Mouse (Mus musculus) liver, adult 2 months (tissue): ENCODE results near the gene Smap1. TPM values are rescaled to one million over a fixed set of nuclear protein-coding genes. Genes with fewer than 3 reads are reported as not detected.

ENCODE experiments used
- DNase-seq: peaks from one replicate; pipeline ENCODE4 v3.0.0-alpha.2; 2011; ENCODE audit warnings: low read depth, low spot score; ENCODE audit errors: extremely low read depth
- H3K27ac ChIP-seq: fragments of 200-500 bp; replicated peaks from 2 replicates; pipeline ENCODE4 v1.5.1; 2012; ENCODE audit warnings: low read depth, mild to moderate bottlenecking, control low read depth, inconsistent platforms, low read length; ENCODE audit not compliant: insufficient read depth
- H3K27me3 ChIP-seq: fragments of 200-500 bp; 2 replicates; pipeline ENCODE4 v1.6.1; 2012; ENCODE audit warnings: mild to moderate bottlenecking, moderate library complexity, low read length, inconsistent platforms; ENCODE audit not compliant: control insufficient read depth, insufficient read depth
- H3K36me3 ChIP-seq: fragments of 200-500 bp; 2 replicates; pipeline ENCODE4 v1.6.1; 2012; ENCODE audit warnings: low read length, inconsistent platforms; ENCODE audit not compliant: control insufficient read depth, insufficient read depth
- H3K4me1 ChIP-seq: fragments of 200-500 bp; 2 replicates; pipeline ENCODE4 v1.6.1; 2011; ENCODE audit warnings: low read length; ENCODE audit not compliant: control insufficient read depth, insufficient read depth
- H3K4me3 ChIP-seq: fragments of 200-500 bp; 2 replicates; pipeline ENCODE4 v1.5.1; 2011; ENCODE audit warnings: low read depth, mild to moderate bottlenecking, control low read depth, low read length, moderate library complexity; ENCODE audit not compliant: insufficient read depth
- H3K79me2 ChIP-seq: fragments of 200-500 bp; 2 replicates; pipeline ENCODE4 v1.6.1; 2012; ENCODE audit warnings: inconsistent platforms, mild to moderate bottlenecking, low read length, moderate library complexity; ENCODE audit not compliant: control insufficient read depth, insufficient read depth
- H3K9ac ChIP-seq: fragments of 200-500 bp; 2 replicates; pipeline ENCODE4 v1.6.1; 2012; ENCODE audit warnings: low read depth, mild to moderate bottlenecking, control low read depth, inconsistent platforms, low read length
- CTCF ChIP-seq: fragments of 200-500 bp; IDR thresholded peaks from 2 replicates; pipeline ENCODE4 v1.5.1; 2011; ENCODE audit warnings: low read depth, low read length, control low read depth
- POLR2A ChIP-seq: fragments of 200-500 bp; IDR thresholded peaks from 2 replicates; pipeline ENCODE4 v1.6.1; 2011; ENCODE audit warnings: low read length, control low read depth; ENCODE audit not compliant: insufficient read depth; ENCODE audit errors: extremely low read depth
- WGBS: fragments of 180-500 bp; shearing (Covaris S2); methylation state at CpG from one replicate; pipeline ENCODE4 v1.1.7; 2018; 5-methylcytosine and 5-hydroxymethylcytosine counted together
- polyA plus RNA-seq: library from polyadenylated mRNA; depleted of rRNA; stranded (reverse); fragments of >200 nt; gene quantifications from 2 replicates; pipeline ENCODE4 v1.2.3, GENCODE M21; 2012
- total RNA-seq: library from RNA; depleted of rRNA; stranded (reverse); fragments of >200 nt; gene quantifications from 2 replicates; pipeline ENCODE4 v1.2.3, GENCODE M21; 2014

Smap1 gene
- total and polyA plus RNA-seq, 2 experiments: 11.2 to 14.4 TPM

DNA sequence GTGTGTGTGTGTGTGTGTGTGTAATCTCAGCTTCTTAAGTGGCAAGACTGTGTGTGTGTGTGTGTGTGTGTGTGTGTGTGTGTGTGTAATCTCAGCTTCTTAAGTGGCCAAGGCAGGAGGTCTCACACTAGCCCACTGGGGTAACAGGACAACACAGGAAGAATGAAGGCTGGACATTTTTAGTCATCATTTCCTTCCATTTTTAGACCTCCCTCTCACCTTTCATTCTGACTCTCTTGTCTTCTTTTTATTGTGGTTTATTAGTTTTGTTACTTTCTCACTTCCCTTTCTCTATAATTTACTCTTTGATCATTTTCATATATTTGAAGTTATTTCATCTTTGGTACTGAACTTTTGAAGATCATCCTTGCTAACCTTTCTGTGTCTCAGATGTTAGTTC is 81.2 kb downstream of the Smap1 start:
- H3K79me2 ChIP-seq: no peaks in the 10 kb centered on the region
- peaks cover 22% of the 10 kb centered on the region for H3K36me3 ChIP-seq
- no peaks in the 10 kb centered on the region for H3K4me1 ChIP-seq
- H3K27me3 ChIP-seq: no peaks in the 10 kb centered on the region
- no peak overlapping the region for H3K9ac ChIP-seq
- no peak overlapping the region for H3K4me3 ChIP-seq
- H3K27ac ChIP-seq: no peak overlapping the region
- no peak for DNase-seq
- TF ChIP-seq CTCF: no peak

DNA sequence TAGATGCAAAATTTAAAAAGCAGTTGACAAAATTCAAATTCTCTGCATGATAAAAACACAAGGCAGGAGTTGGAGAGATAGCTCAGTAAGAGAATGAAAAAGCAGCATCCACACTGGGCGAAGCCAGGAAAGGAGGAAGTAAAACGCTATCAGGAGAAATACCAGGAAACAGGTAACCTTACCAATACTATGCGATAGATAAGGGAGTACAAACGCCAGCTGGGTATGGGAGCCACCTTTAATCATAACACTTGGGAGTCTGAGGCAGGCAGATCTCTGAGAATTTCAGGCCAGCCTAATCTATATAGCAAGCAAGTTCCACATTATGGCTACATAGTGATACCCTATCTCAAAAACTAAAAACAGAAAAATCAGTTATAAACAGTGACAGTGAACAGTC is 85.5 kb downstream of the Smap1 start:
- TF ChIP-seq POLR2A: no peak
- no peak for TF ChIP-seq CTCF
- no peaks in the 10 kb centered on the region for H3K4me1 ChIP-seq
- no peak for DNase-seq
- no peak overlapping the region for H3K27ac ChIP-seq
- H3K36me3 ChIP-seq: no peaks in the 10 kb centered on the region
- H3K4me3 ChIP-seq: no peak overlapping the region
- 82% methylated on average over 4 of the region's 4 CpGs for WGBS
- H3K9ac ChIP-seq: no peak overlapping the region
- H3K27me3 ChIP-seq: no peaks in the 10 kb centered on the region
- no peaks in the 10 kb centered on the region for H3K79me2 ChIP-seq

DNA sequence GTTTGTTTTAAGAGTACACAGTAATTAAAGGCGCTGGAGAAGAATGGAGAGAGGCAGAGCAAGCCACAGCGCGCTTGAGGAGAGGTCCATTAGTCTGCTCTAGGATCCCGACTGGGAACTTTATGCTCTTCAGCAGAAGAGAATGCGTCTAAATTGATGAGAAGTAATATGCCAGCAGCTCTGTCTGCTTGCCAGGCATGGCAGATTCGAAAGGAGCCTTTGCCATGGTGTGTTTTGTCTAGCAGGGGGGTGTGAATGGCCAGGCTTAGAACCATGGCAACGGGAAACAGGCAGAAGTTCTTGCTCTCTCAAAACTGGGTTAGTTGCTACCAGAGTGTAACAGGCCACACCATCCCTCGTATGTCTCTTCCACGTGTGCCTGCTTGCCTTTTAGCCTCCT is 87.3 kb downstream of the Smap1 start:
- Histone ChIP-seq H3K4me1 (no peaks in the 10 kb centered on the region), H3K9ac (no peak overlapping the region), H3K36me3 (no peaks in the 10 kb centered on the region), H3K27ac (no peak overlapping the region), H3K27me3 (no peaks in the 10 kb centered on the region), H3K79me2 (no peaks in the 10 kb centered on the region), H3K4me3 (no peak overlapping the region)
- no peak for TF ChIP-seq POLR2A
- TF ChIP-seq CTCF: no peak
- WGBS: 57% methylated on average over 9 of the region's 9 CpGs
- DNase-seq: no peak

DNA sequence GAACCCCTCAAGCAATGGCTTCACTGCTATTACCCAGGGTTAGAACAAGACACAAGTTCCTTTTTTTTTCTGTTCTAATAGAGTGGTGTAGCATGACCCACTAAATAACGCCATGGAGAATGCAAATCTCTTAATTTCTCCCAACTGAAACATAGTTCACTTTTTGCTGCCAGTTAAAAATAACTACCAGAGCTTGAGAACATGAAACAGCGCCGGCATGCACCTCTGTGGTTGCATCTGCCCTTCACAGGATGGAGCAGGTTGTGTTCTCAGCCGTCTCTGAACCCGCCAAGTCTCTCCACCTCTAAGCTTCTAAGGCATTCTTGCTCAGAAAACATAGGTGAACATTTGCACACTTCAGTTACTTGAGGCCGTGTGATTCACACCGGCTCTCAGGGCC is 87.9 kb downstream of the Smap1 start:
- Histone ChIP-seq H3K4me1 (no peaks in the 10 kb centered on the region), H3K36me3 (no peaks in the 10 kb centered on the region), H3K27me3 (no peaks in the 10 kb centered on the region), H3K4me3 (no peak overlapping the region), H3K9ac (no peak overlapping the region), H3K79me2 (no peaks in the 10 kb centered on the region), H3K27ac (no peak overlapping the region)
- 72% methylated on average over 7 of the region's 7 CpGs for WGBS
- TF ChIP-seq CTCF: no peak
- TF ChIP-seq POLR2A: no peak
- DNase-seq: no peak

DNA sequence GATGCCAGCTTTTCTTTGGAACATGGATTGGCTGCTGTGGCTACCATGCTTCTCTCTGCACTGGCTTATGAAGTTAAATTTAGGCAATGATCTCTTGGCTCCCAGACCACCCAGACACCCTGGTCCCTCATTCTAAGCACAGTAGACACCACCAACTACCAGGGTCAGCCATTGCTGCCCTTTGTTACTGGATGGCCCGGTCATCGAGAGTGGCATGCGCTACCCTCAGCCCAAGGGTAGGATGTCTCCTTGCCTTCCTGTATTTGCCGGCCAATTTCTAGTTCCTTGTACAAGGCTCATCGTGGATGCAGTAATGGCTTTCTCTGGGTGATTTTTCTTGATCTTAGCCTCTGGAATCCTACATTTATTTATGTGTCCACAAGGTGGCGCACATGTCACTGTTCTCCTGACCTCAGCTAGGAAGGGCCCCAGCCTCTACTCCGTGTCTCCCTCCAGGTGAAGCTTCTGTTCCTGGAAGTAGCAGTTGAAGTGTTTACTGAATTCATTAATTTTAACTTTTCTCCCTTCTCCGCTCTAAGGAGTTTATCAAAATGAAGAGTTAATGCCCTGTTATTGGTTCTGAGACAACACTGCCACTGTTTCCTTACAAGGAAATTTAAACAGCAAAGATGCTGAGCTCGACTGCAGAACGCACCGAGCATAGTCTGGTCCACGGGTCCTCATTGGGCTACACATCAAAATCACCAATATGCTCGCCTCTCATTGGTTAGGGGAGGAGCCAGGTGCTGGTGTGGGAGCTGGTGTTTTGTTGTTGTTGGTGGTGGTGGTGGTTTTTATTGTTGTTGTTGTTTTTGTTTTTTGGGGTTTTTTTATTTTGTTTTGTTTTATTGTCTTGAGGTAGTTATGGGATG is 95.0 kb downstream of the Smap1 start:
- Histone ChIP-seq H3K4me3 (no peak overlapping the region), H3K79me2 (no peaks in the 10 kb centered on the region), H3K4me1 (no peaks in the 10 kb centered on the region), H3K9ac (no peak overlapping the region), H3K27me3 (no peaks in the 10 kb centered on the region), H3K27ac (no peak overlapping the region), H3K36me3 (no peaks in the 10 kb centered on the region)
- DNase-seq: peak; percentile 27
- 32% methylated on average over 13 of the region's 13 CpGs for WGBS
- TF ChIP-seq POLR2A (no peak), CTCF (peak; percentile 71)

DNA sequence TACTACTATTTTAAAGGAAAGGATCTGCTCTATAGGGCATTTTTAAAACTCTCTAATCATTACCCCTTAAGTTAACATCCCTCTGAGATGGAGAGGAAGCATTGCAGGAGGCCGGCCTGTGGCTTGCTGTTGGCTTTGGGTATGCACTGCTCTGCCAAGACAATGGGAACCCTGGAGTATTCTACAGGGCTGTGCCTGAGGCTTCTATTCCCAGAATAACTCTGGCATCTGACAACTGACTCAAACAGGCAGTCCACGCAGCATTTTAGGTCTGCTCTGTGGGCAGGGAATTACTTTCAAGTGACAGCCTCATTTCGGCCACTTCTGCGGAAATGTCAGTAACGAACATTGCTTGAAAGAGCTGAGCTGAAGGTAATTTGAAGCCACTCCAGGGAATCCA is 100.5 kb downstream of the Smap1 start:
- Histone ChIP-seq H3K27me3 (no peaks in the 10 kb centered on the region), H3K9ac (no peak overlapping the region), H3K4me1 (no peaks in the 10 kb centered on the region), H3K36me3 (no peaks in the 10 kb centered on the region), H3K79me2 (no peaks in the 10 kb centered on the region), H3K4me3 (no peak overlapping the region), H3K27ac (no peak overlapping the region)
- TF ChIP-seq POLR2A (no peak), CTCF (no peak)
- 86% methylated on average over 5 of the region's 5 CpGs for WGBS
- DNase-seq: no peak
